Mouse (Mus musculus): ENCODE measurements around the gene Ergic1. TPM values are rescaled to one million over a fixed set of nuclear protein-coding genes. Genes with fewer than 3 reads are reported as not detected.

Gene Ergic1
- polyA plus RNA-seq (2015; fragmentation: Nextera tagmentation; extraction: Ambion mirVana) = 122 and 126 TPM in 2 replicates

GRCm38 (mm10) chr17:26561290-26561640, at the start of gene Ergic1:
TSS of gene Ergic1 (plus strand) at chr17:26561489.
- peak within 1 kb of the TSS; percentile 82 for H3K4me3 ChIP-seq
- H3K27me3 ChIP-seq = no peaks in the 10 kb centered on the region; the same call in 1 of the 2 replicates
- peak within 1 kb of the TSS; percentile 89 for H3K9ac ChIP-seq
- 0% methylated on average over 22 of the region's 36 CpGs for WGBS
- ATAC-seq (ENCODE audit: low FRiP score, low read depth) = peak; percentile 96
- peak within 1 kb of the TSS; percentile 67 for H3K27ac ChIP-seq
- peaks cover 24% of the 10 kb centered on the region for H3K4me1 ChIP-seq
- H3K9me3 ChIP-seq = 0 out of 2 replicates have a peak, but pooled peaks cover 4% of the 10 kb centered on the region
- H3K4me2 ChIP-seq (replicated peaks) = peak within 1 kb of the TSS; percentile 94
- peaks cover 29% of the 10 kb centered on the region for H3K36me3 ChIP-seq

GRCm38 (mm10) chr17:26511816-26512774, 49.2 kb upstream of the Ergic1 start:
- peaks cover 11% of the 10 kb centered on the region for H3K4me1 ChIP-seq
- H3K4me2 ChIP-seq (replicated peaks) = no peak overlapping the region
- H3K9ac ChIP-seq = no peak overlapping the region; the same call in 1 of the 2 replicates
- H3K9me3 ChIP-seq = no peaks in the 10 kb centered on the region
- no peak for ATAC-seq (ENCODE audit: low FRiP score, low read depth)
- H3K36me3 ChIP-seq = no peaks in the 10 kb centered on the region
- no peaks in the 10 kb centered on the region for H3K27me3 ChIP-seq
- WGBS = 65% methylated on average over 7 of the region's 7 CpGs
- H3K4me3 ChIP-seq = no peak overlapping the region
- no peak overlapping the region for H3K27ac ChIP-seq

- no peak overlapping the region for H3K27ac ChIP-seq
- H3K4me2 ChIP-seq (replicated peaks) = no peak overlapping the region
- H3K4me1 ChIP-seq = peaks cover 6% of the 10 kb centered on the region
- WGBS = 71% methylated on average over 7 of the region's 7 CpGs
- H3K9ac ChIP-seq = no peak overlapping the region
- no peaks in the 10 kb centered on the region for H3K27me3 ChIP-seq
- H3K4me3 ChIP-seq = no peak overlapping the region
- no peaks in the 10 kb centered on the region for H3K36me3 ChIP-seq
- H3K9me3 ChIP-seq = no peaks in the 10 kb centered on the region
- ATAC-seq (ENCODE audit: low FRiP score, low read depth) = no peak
Observed at GRCm38 (mm10) chr17:26512961-26513360, 48.3 kb upstream of the Ergic1 start.

GRCm38 (mm10) chr17:26513459-26514290, 47.6 kb upstream of the Ergic1 start:
- H3K27ac ChIP-seq = no peak overlapping the region
- WGBS = 72% methylated on average over 6 of the region's 6 CpGs

GRCm38 (mm10) chr17:26514581-26515030, 46.7 kb upstream of the Ergic1 start:
- Histone ChIP-seq H3K4me2 (replicated peaks) (no peak overlapping the region), H3K9ac (no peak overlapping the region), H3K27ac (no peak overlapping the region), H3K9me3 (no peaks in the 10 kb centered on the region), H3K4me1 (peaks cover under 1% of the 10 kb centered on the region; the same call in 1 of the 2 replicates), H3K36me3 (no peaks in the 10 kb centered on the region), H3K27me3 (no peaks in the 10 kb centered on the region), H3K4me3 (no peak overlapping the region)
- WGBS = 70% methylated on average over 3 of the region's 3 CpGs
- ATAC-seq (ENCODE audit: low FRiP score, low read depth) = no peak

More at GRCm38 (mm10) chr17:26513459-26514290, 47.6 kb upstream of the Ergic1 start:
- H3K4me2 ChIP-seq (replicated peaks) = no peak overlapping the region
- H3K4me3 ChIP-seq = no peak overlapping the region
- peaks cover 6% of the 10 kb centered on the region for H3K4me1 ChIP-seq
- no peaks in the 10 kb centered on the region for H3K36me3 ChIP-seq
- no peaks in the 10 kb centered on the region for H3K9me3 ChIP-seq
- H3K27me3 ChIP-seq = no peaks in the 10 kb centered on the region
- no peak overlapping the region for H3K9ac ChIP-seq
- ATAC-seq (ENCODE audit: low FRiP score, low read depth) = no peak

GRCm38 (mm10) chr17:26515675-26516074, 45.6 kb upstream of the Ergic1 start:
- Histone ChIP-seq H3K27me3 (no peaks in the 10 kb centered on the region), H3K4me2 (replicated peaks) (no peak overlapping the region), H3K9me3 (no peaks in the 10 kb centered on the region), H3K36me3 (no peaks in the 10 kb centered on the region), H3K27ac (no peak overlapping the region), H3K4me3 (no peak overlapping the region), H3K9ac (no peak overlapping the region), H3K4me1 (no peaks in the 10 kb centered on the region)
- ATAC-seq (ENCODE audit: low FRiP score, low read depth) = no peak
- 83% methylated on average over 4 of the region's 4 CpGs for WGBS

GRCm38 (mm10) chr17:26518306-26518705, 43.0 kb upstream of the Ergic1 start:
- no peak overlapping the region for H3K4me2 ChIP-seq (replicated peaks)
- H3K27ac ChIP-seq = no peak overlapping the region
- no peaks in the 10 kb centered on the region for H3K9me3 ChIP-seq
- H3K36me3 ChIP-seq = no peaks in the 10 kb centered on the region
- no peak for ATAC-seq (ENCODE audit: low FRiP score, low read depth)
- H3K4me3 ChIP-seq = no peak overlapping the region
- H3K4me1 ChIP-seq = no peaks in the 10 kb centered on the region
- H3K9ac ChIP-seq = no peak overlapping the region
- WGBS = 81% methylated on average over 3 of the region's 3 CpGs
- no peaks in the 10 kb centered on the region for H3K27me3 ChIP-seq

GRCm38 (mm10) chr17:26522711-26523110, 38.6 kb upstream of the Ergic1 start:
- 81% methylated on average over 4 of the region's 4 CpGs for whole genome bisulfite sequencing
- Histone ChIP-seq H3K36me3 (no peaks in the 10 kb centered on the region), H3K4me1 (no peaks in the 10 kb centered on the region), H3K27me3 (no peaks in the 10 kb centered on the region), H3K4me2 (replicated peaks) (no peak overlapping the region), H3K9ac (no peak overlapping the region), H3K4me3 (no peak overlapping the region), H3K27ac (no peak overlapping the region), H3K9me3 (no peaks in the 10 kb centered on the region)
- ATAC-seq (ENCODE audit: low FRiP score, low read depth) = no peak

- no peak for ATAC-seq (ENCODE audit: low FRiP score, low read depth)
- Histone ChIP-seq H3K36me3 (no peaks in the 10 kb centered on the region), H3K9me3 (no peaks in the 10 kb centered on the region), H3K4me3 (no peak overlapping the region), H3K4me2 (replicated peaks) (no peak overlapping the region), H3K27ac (no peak overlapping the region), H3K4me1 (peaks cover 4% of the 10 kb centered on the region), H3K9ac (no peak overlapping the region), H3K27me3 (no peaks in the 10 kb centered on the region)
Observed at GRCm38 (mm10) chr17:26524316-26524715, 37.0 kb upstream of the Ergic1 start.

- Histone ChIP-seq H3K27ac (no peak overlapping the region), H3K4me1 (peaks cover 8% of the 10 kb centered on the region), H3K4me2 (replicated peaks) (no peak overlapping the region), H3K9me3 (no peaks in the 10 kb centered on the region), H3K9ac (no peak overlapping the region), H3K36me3 (no peaks in the 10 kb centered on the region), H3K27me3 (no peaks in the 10 kb centered on the region), H3K4me3 (no peak overlapping the region)
- WGBS = 70% methylated on average over 4 of the region's 4 CpGs
- no peak for ATAC-seq (ENCODE audit: low FRiP score, low read depth)
Observed at GRCm38 (mm10) chr17:26524801-26525200, 36.5 kb upstream of the Ergic1 start.

GRCm38 (mm10) chr17:26525316-26525715, 36.0 kb upstream of the Ergic1 start:
- H3K4me2 ChIP-seq (replicated peaks) = no peak overlapping the region
- no peak for ATAC-seq (ENCODE audit: low FRiP score, low read depth)
- H3K4me3 ChIP-seq = no peak overlapping the region
- H3K27ac ChIP-seq = no peak overlapping the region
- WGBS = 71% methylated on average over 7 of the region's 7 CpGs
- no peaks in the 10 kb centered on the region for H3K36me3 ChIP-seq
- H3K9ac ChIP-seq = no peak overlapping the region
- H3K9me3 ChIP-seq = no peaks in the 10 kb centered on the region
- H3K27me3 ChIP-seq = no peaks in the 10 kb centered on the region
- peaks cover 14% of the 10 kb centered on the region for H3K4me1 ChIP-seq

GRCm38 (mm10) chr17:26527291-26527690, 34.0 kb upstream of the Ergic1 start:
- Histone ChIP-seq H3K36me3 (no peaks in the 10 kb centered on the region), H3K4me3 (no peak overlapping the region), H3K27me3 (no peaks in the 10 kb centered on the region), H3K27ac (no peak overlapping the region), H3K9ac (no peak overlapping the region), H3K4me2 (replicated peaks) (no peak overlapping the region), H3K4me1 (peaks cover 26% of the 10 kb centered on the region), H3K9me3 (no peaks in the 10 kb centered on the region)
- WGBS = 93% methylated on average over 9 of the region's 9 CpGs
- ATAC-seq (ENCODE audit: low FRiP score, low read depth) = no peak

Data from limb, embryonic 13.5 days (tissue).